Mouse (Mus musculus) neural tube, embryonic 11.5 days (tissue): ENCODE data around the gene Pqbp1. TPM values are rescaled to one million over a fixed set of nuclear protein-coding genes. Genes with fewer than 3 reads are reported as not detected.

Experiments
- ATAC-seq: fragments of 200-750 bp; cut with Nextera tagmentation; 2 replicates; pipeline ENCODE4 v1.8.0; 2017; ENCODE audit warnings: moderate number of reproducible peaks, mild to moderate bottlenecking, moderate TSS enrichment, moderate library complexity; ENCODE audit not compliant: insufficient read depth, low FRiP score, low TSS enrichment
- DNase-seq: peaks from one replicate; pipeline ENCODE4 v3.0.0-alpha.2; 2015; ENCODE audit warnings: low spot score
- H3K27ac ChIP-seq: fragments of 300-500 bp; sonication (generic); 2 replicates; pipeline ENCODE4 v1.5.1; 2014; ENCODE audit warnings: low read depth, mild to moderate bottlenecking, low read length
- H3K27me3 ChIP-seq: fragments of 300-500 bp; sonication (generic); 2 replicates; pipeline ENCODE4 v1.6.1; 2014; ENCODE audit warnings: mild to moderate bottlenecking, low read length, mixed read lengths; ENCODE audit not compliant: control insufficient read depth, insufficient read depth
- H3K36me3 ChIP-seq: fragments of 300-500 bp; sonication (generic); 2 replicates; pipeline ENCODE4 v1.6.1; 2014; ENCODE audit warnings: mild to moderate bottlenecking, low read length, moderate library complexity, mixed read lengths; ENCODE audit not compliant: control insufficient read depth, insufficient read depth
- H3K4me1 ChIP-seq: fragments of 300-500 bp; sonication (generic); 2 replicates; pipeline ENCODE4 v1.6.1; 2014; ENCODE audit warnings: low read length, mixed read lengths; ENCODE audit not compliant: control insufficient read depth, insufficient read depth
- H3K4me2 ChIP-seq: fragments of 300-500 bp; sonication (generic); 2 replicates; pipeline ENCODE4 v1.6.1; 2014; ENCODE audit warnings: low read depth, mild to moderate bottlenecking, moderate library complexity
- H3K4me3 ChIP-seq: fragments of 300-500 bp; sonication (generic); 2 replicates; pipeline ENCODE4 v1.5.1; 2014; ENCODE audit warnings: low read depth, low read length
- H3K9ac ChIP-seq: fragments of 300-500 bp; sonication (generic); 2 replicates; pipeline ENCODE4 v1.6.1; 2014; ENCODE audit warnings: mild to moderate bottlenecking, low read length
- H3K9me3 ChIP-seq: fragments of 300-500 bp; sonication (generic); 2 replicates; pipeline ENCODE4 v1.6.1; 2016; ENCODE audit warnings: low read length; ENCODE audit not compliant: control insufficient read depth
- WGBS: fragments of 180-500 bp; shearing (Covaris S2); extraction: QIAGEN DNeasy Blood & Tissue Kit; methylation state at CpG from one replicate; pipeline ENCODE4 v1.1.7; 2014; 5-methylcytosine and 5-hydroxymethylcytosine counted together
- polyA plus RNA-seq: library from polyadenylated mRNA; unstranded; fragments of >200 nt; fragmentation: Nextera tagmentation; extraction: Ambion mirVana; gene quantifications from 2 replicates; pipeline ENCODE4 v1.2.1, GENCODE M21; 2014

Gene Pqbp1
- polyA plus RNA-seq, 1 experiment from 2014 or later, result 137 TPM

GRCm38 (mm10) chrX:7865343-7865742 is 33.7 kb downstream of the Pqbp1 start:
- WGBS, result 85% methylated on average over 2 of the region's 2 CpGs
- no peaks in the 10 kb centered on the region for H3K36me3 ChIP-seq
- no peak overlapping the region for H3K9ac ChIP-seq
- no peak overlapping the region for H3K27ac ChIP-seq
- DNase-seq (no peak), ATAC-seq (no peak)
- H3K4me3 ChIP-seq, result no peak overlapping the region
- no peaks in the 10 kb centered on the region for H3K27me3 ChIP-seq
- H3K4me2 ChIP-seq, result no peak overlapping the region
- H3K4me1 ChIP-seq, result no peaks in the 10 kb centered on the region
- no peaks in the 10 kb centered on the region for H3K9me3 ChIP-seq

- H3K4me1 ChIP-seq, result no peaks in the 10 kb centered on the region
- H3K27ac ChIP-seq, result no peak overlapping the region
- no peak overlapping the region for H3K4me2 ChIP-seq
- H3K9me3 ChIP-seq, result no peaks in the 10 kb centered on the region
- H3K27me3 ChIP-seq, result no peaks in the 10 kb centered on the region
- DNase-seq, result no peak
- ATAC-seq, result no peak
- no peak overlapping the region for H3K9ac ChIP-seq
- no peaks in the 10 kb centered on the region for H3K36me3 ChIP-seq
- no peak overlapping the region for H3K4me3 ChIP-seq
- WGBS, result 78% methylated on average over 3 of the region's 3 CpGs
Measured at GRCm38 (mm10) chrX:7864551-7864950, 34.5 kb downstream of the Pqbp1 start.

- no peak overlapping the region for H3K4me3 ChIP-seq
- no peak overlapping the region for H3K9ac ChIP-seq
- no peak overlapping the region for H3K27ac ChIP-seq
- ATAC-seq (no peak), DNase-seq (no peak)
- H3K4me2 ChIP-seq, result no peak overlapping the region
- no peaks in the 10 kb centered on the region for H3K9me3 ChIP-seq
- WGBS, result 90% methylated on average over 1 of the region's 1 CpGs
- H3K36me3 ChIP-seq, result no peaks in the 10 kb centered on the region
- no peaks in the 10 kb centered on the region for H3K4me1 ChIP-seq
- no peaks in the 10 kb centered on the region for H3K27me3 ChIP-seq
Measured at GRCm38 (mm10) chrX:7863181-7863580, 35.9 kb downstream of the Pqbp1 start.

DNA sequence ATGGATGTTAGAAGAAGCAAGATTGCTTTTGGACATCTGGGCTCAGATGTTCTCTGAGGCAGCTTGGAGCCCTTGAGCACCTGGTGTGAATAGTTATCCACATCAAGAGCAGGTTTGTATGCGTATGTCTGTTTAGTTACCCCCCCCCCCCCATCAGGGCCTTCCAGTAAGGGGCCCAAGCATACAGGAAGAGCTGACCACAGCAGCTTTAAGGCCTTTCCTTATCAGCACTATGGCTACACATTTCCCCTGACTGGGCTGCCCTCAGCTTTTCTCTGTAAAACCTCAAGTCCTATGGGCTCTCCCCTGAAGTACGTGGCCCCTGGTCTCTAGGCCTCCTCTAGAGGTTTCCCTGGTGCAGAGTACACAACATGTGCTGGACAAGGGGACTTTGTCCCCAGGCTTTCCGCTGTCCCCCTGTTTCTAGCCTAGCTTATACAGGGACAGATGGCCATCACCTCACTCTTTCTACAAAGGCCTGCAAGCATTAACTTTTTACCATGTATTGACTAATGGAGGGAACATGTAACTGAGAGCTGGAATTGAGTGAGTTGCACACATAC is 39.8 kb downstream of the Pqbp1 start:
- Histone ChIP-seq H3K9me3 (no peaks in the 10 kb centered on the region), H3K4me3 (no peak overlapping the region), H3K4me2 (no peak overlapping the region), H3K27me3 (no peaks in the 10 kb centered on the region), H3K27ac (no peak overlapping the region), H3K36me3 (no peaks in the 10 kb centered on the region), H3K9ac (no peak overlapping the region), H3K4me1 (no peaks in the 10 kb centered on the region)
- 80% methylated on average over 3 of the region's 3 CpGs for WGBS
- DNase-seq (no peak), ATAC-seq (no peak)

DNA sequence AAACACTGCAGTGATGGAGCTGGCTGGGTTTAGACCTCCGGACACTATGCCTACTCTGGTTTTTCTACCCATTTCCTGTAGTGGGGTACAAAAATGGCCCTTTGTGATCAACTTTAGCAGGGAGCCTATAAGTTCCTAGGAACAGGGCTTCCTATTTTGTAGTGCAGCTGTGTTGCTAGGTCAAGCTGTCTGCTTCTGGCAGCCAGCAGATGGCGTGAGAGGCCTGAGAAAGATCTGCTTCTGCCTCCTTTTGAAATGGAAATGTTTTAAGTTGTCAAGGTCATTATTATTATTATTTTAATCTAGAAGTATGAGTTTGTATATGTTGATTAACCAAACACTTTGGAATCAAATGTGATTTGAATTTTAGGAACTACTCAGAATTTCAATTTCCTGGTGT is 44.5 kb downstream of the Pqbp1 start:
- Histone ChIP-seq H3K27ac (no peak overlapping the region), H3K4me3 (no peak overlapping the region), H3K9ac (no peak overlapping the region), H3K36me3 (no peaks in the 10 kb centered on the region), H3K9me3 (no peaks in the 10 kb centered on the region), H3K4me2 (no peak overlapping the region), H3K4me1 (no peaks in the 10 kb centered on the region), H3K27me3 (no peaks in the 10 kb centered on the region)
- DNase-seq (no peak), ATAC-seq (no peak)
- WGBS, result 59% methylated on average over 2 of the region's 2 CpGs

GRCm38 (mm10) chrX:7847845-7848244 is 51.2 kb downstream of the Pqbp1 start:
- peaks cover 3% of the 10 kb centered on the region; the same call in 1 of the 2 replicates for H3K4me1 ChIP-seq
- no peak overlapping the region for H3K4me2 ChIP-seq
- WGBS, result 90% methylated on average over 2 of the region's 2 CpGs
- H3K4me3 ChIP-seq, result no peak overlapping the region
- no peak overlapping the region for H3K9ac ChIP-seq
- no peaks in the 10 kb centered on the region for H3K36me3 ChIP-seq
- no peak overlapping the region for H3K27ac ChIP-seq
- ATAC-seq (no peak), DNase-seq (no peak)
- no peaks in the 10 kb centered on the region for H3K27me3 ChIP-seq
- H3K9me3 ChIP-seq, result no peaks in the 10 kb centered on the region

Other genes starting within 250 kb of the Pqbp1 start
- gene Prickle3, start 242.0 kb downstream of the Pqbp1 start, polyA plus RNA-seq, result 2.4 and 3.1 TPM in 2 replicates
- gene Plp2, start 227.9 kb downstream of the Pqbp1 start, polyA plus RNA-seq, result 43.3 and 49.4 TPM in 2 replicates
- gene Magix, start 218.0 kb downstream of the Pqbp1 start, polyA plus RNA-seq, result not detected in 2 replicates
- 47.3 and 48.4 TPM in 2 replicates for gene Gpkow, start 202.1 kb downstream of the Pqbp1 start, polyA plus RNA-seq
- gene Wdr45, start 184.9 kb downstream of the Pqbp1 start, polyA plus RNA-seq, result 17.8 and 18.3 TPM in 2 replicates
- gene Gm45208, start 177.0 kb downstream of the Pqbp1 start, polyA plus RNA-seq, result not detected in 2 replicates
- 102 and 104 TPM in 2 replicates for gene Praf2, start 170.8 kb downstream of the Pqbp1 start, polyA plus RNA-seq
- 21.0 and 31.8 TPM in 2 replicates for gene Ccdc120, start 148.4 kb downstream of the Pqbp1 start, polyA plus RNA-seq
- 21.6 and 25.9 TPM in 2 replicates for gene Tfe3, start 136.7 kb downstream of the Pqbp1 start, polyA plus RNA-seq
- 51.7 and 57.0 TPM in 2 replicates for gene Gripap1, start 109.5 kb downstream of the Pqbp1 start, polyA plus RNA-seq
- 2.2 and 2.5 TPM in 2 replicates for gene Kcnd1, start 77.0 kb downstream of the Pqbp1 start, polyA plus RNA-seq
- gene Otud5, start 57.9 kb downstream of the Pqbp1 start, polyA plus RNA-seq, result 35.9 and 40.8 TPM in 2 replicates
- gene Pim2, start 21.0 kb downstream of the Pqbp1 start, polyA plus RNA-seq, result 5.9 and 7.8 TPM in 2 replicates
- gene Slc35a2, start 15.2 kb downstream of the Pqbp1 start, polyA plus RNA-seq, result 13.8 and 15.3 TPM in 2 replicates
- 171 and 184 TPM in 2 replicates for gene Timm17b, start 88 bp upstream of the Pqbp1 start, polyA plus RNA-seq
- not detected in 2 replicates for gene Gm10491, start 8.6 kb upstream of the Pqbp1 start, polyA plus RNA-seq
- not detected in 2 replicates for gene Gm10490, start 10.3 kb upstream of the Pqbp1 start, polyA plus RNA-seq
- gene Pcsk1n, start 20.6 kb upstream of the Pqbp1 start, polyA plus RNA-seq, result 29.6 and 33.1 TPM in 2 replicates
- gene Eras, start 29.3 kb upstream of the Pqbp1 start, polyA plus RNA-seq, result not detected in 2 replicates
- 51.6 and 53.6 TPM in 2 replicates for gene Hdac6, start 48.6 kb upstream of the Pqbp1 start, polyA plus RNA-seq
- gene Gata1, start 78.8 kb upstream of the Pqbp1 start, polyA plus RNA-seq, result 4.7 and 4.9 TPM in 2 replicates
- gene Glod5, start 119.2 kb upstream of the Pqbp1 start, polyA plus RNA-seq, result not detected in 2 replicates
- 82.5 and 84.8 TPM in 2 replicates for gene Suv39h1, start 175.5 kb upstream of the Pqbp1 start, polyA plus RNA-seq
- gene Was, start 191.2 kb upstream of the Pqbp1 start, polyA plus RNA-seq, result 0.19 and 0.32 TPM in 2 replicates
- 25.6 and 27.3 TPM in 2 replicates for gene Wdr13, start 233.6 kb upstream of the Pqbp1 start, polyA plus RNA-seq
- gene Rbm3, start 246.6 kb upstream of the Pqbp1 start, polyA plus RNA-seq, result 400 and 423 TPM in 2 replicates